Mouse (Mus musculus): ENCODE results near the gene Trp73.

DNA sequence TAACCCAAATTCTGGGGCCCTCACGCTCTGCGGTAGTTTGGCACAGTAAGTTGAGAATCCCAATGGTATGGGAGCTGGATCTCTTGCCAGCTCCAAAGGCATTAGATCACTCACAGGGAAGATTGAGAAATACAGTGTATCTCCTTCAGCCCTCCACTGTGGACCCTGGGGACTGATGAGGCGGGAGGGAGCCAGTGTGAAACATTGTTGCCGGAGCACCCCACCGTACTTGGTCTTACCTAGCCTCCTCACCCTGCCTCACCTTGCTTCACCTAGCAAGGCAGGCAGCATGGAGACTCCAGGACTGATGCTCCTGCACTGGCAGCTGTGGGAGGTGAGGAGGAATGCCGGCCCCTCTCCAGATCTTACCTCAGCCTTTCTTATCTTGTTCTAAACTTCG lies 84.5 kb downstream of the Trp73 start:
- TF ChIP-seq EP300 (IDR thresholded peaks at IDR 0.05; ENCODE audit: low read depth): no peak
- TF ChIP-seq CTCF (IDR thresholded peaks at IDR 0.05; ENCODE audit: low read depth): no peak
